Mouse (Mus musculus): ENCODE measurements around the gene Gipc2. TPM values are rescaled to one million over a fixed set of nuclear protein-coding genes. Genes with fewer than 3 reads are reported as not detected.

Gene Gipc2
- polyA plus RNA-seq, 1 experiment = 0.06 TPM

- H3K27me3 ChIP-seq (ENCODE audit: control insufficient read depth, insufficient read depth, low read length) = peaks cover 5% of the 10 kb centered on the region
- DNase-seq (ENCODE audit: low read depth in 1 of 2, low spot score in 2 of 2) = no peak
- 8% methylated on average over 53 of the region's 53 CpGs for WGBS
- H3K4me1 ChIP-seq (ENCODE audit: control insufficient read depth, insufficient read depth, insufficient read length) = peaks cover 3% of the 10 kb centered on the region
- no peaks in the 10 kb centered on the region for H3K36me3 ChIP-seq (ENCODE audit: control insufficient read depth, insufficient read depth, low read length)
- H3K4me3 ChIP-seq (ENCODE audit: extremely low read depth, insufficient read depth, insufficient read length) = peak overlapping the region; percentile 41; the same call in 1 of the 2 replicates
- H3K27ac ChIP-seq (ENCODE audit: insufficient read depth, low read length) = no peak overlapping the region
- TF ChIP-seq POLR2A (IDR thresholded peaks at IDR 0.05; ENCODE audit: low read depth, low read length) = no peak
- no peak for TF ChIP-seq CTCF (IDR thresholded peaks at IDR 0.05; ENCODE audit: extremely low read depth, insufficient read depth, insufficient read length, insufficient replicate concordance)
Observed at GRCm38 (mm10) chr3:152165351-152166098, 505 bp downstream of the Gipc2 start.

DNA sequence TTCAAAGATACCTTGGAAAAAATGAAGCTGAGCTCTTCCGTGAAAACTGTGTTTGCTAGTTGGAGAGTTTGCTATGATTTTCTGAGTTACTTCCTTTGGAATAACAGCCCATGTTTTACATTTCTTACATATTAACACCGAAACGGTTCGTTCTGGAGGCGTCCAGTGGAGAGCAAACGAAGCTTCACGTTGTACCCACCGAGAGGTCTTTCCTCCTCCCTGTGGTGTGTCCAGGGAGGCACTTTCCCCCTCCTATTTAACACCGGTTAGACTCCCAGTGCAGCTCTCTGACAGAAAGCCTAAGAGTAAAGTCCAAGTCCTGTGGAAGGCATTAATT, 1.0 kb downstream of the Gipc2 start:
- DNase-seq (ENCODE audit: low read depth in 1 of 2, low spot score in 2 of 2) = no peak
- Histone ChIP-seq H3K27me3 (ENCODE audit: control insufficient read depth, insufficient read depth, low read length) (peaks cover 5% of the 10 kb centered on the region), H3K4me3 (ENCODE audit: extremely low read depth, insufficient read depth, insufficient read length) (no peak overlapping the region), H3K36me3 (ENCODE audit: control insufficient read depth, insufficient read depth, low read length) (no peaks in the 10 kb centered on the region), H3K27ac (ENCODE audit: insufficient read depth, low read length) (no peak overlapping the region), H3K4me1 (ENCODE audit: control insufficient read depth, insufficient read depth, insufficient read length) (peaks cover 3% of the 10 kb centered on the region)
- WGBS = 51% methylated on average over 9 of the region's 9 CpGs
- TF ChIP-seq POLR2A (IDR thresholded peaks at IDR 0.05; ENCODE audit: low read depth, low read length) (no peak), CTCF (IDR thresholded peaks at IDR 0.05; ENCODE audit: extremely low read depth, insufficient read depth, insufficient read length, insufficient replicate concordance) (no peak)

DNA sequence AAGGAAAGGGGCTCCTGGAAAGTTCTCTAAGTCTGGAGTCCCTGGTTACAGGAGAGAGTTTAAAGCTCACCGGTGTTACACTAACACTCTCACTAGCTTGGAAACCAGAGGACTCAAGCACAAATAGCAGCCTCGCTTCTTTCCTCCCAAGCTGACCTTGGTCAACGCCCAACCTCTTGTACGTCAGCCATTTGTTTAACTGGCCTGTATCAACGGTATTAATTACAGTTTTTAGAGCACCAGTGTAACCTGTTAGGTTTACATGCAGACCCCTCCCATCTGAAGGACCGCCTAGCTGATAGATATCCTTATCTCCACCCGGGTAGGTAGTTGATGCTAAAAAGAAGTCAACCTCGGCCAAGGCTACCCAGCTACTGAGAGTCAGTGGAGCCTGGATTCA, 2.7 kb downstream of the Gipc2 start:
- peaks cover 5% of the 10 kb centered on the region for H3K27me3 ChIP-seq (ENCODE audit: control insufficient read depth, insufficient read depth, low read length)
- TF ChIP-seq POLR2A (IDR thresholded peaks at IDR 0.05; ENCODE audit: low read depth, low read length) (no peak), CTCF (IDR thresholded peaks at IDR 0.05; ENCODE audit: extremely low read depth, insufficient read depth, insufficient read length, insufficient replicate concordance) (no peak)
- no peak overlapping the region for H3K4me3 ChIP-seq (ENCODE audit: extremely low read depth, insufficient read depth, insufficient read length)
- H3K27ac ChIP-seq (ENCODE audit: insufficient read depth, low read length) = no peak overlapping the region
- no peak for DNase-seq (ENCODE audit: low read depth in 1 of 2, low spot score in 2 of 2)
- H3K36me3 ChIP-seq (ENCODE audit: control insufficient read depth, insufficient read depth, low read length) = no peaks in the 10 kb centered on the region
- peaks cover 3% of the 10 kb centered on the region for H3K4me1 ChIP-seq (ENCODE audit: control insufficient read depth, insufficient read depth, insufficient read length)
- 90% methylated on average over 8 of the region's 8 CpGs for WGBS

DNA sequence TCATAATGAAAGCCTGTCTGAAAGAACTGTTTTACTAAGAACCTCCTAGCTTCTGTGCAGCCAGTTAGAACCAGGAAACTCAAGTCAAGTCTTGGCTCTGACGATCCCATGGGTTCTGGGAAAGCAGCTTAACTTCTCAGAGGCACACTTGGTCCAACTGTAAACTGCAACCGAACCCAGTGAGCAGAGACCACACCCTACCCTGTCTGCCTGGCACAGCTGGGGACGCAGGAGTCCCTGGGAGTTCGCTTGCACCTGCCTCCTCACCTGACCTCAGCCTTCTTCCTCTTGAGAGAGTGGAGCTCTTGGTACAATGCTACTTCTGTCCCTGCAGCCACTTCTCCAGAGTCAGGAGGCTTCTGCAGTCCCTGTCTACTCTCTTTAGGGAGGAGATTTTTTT, 5.4 kb downstream of the Gipc2 start:
- peaks cover 3% of the 10 kb centered on the region for H3K27me3 ChIP-seq (ENCODE audit: control insufficient read depth, insufficient read depth, low read length)
- DNase-seq (ENCODE audit: low read depth in 1 of 2, low spot score in 2 of 2) = no peak
- no peak overlapping the region for H3K27ac ChIP-seq (ENCODE audit: insufficient read depth, low read length)
- WGBS = 40% methylated on average over 4 of the region's 4 CpGs
- H3K4me3 ChIP-seq (ENCODE audit: extremely low read depth, insufficient read depth, insufficient read length) = no peak overlapping the region
- no peaks in the 10 kb centered on the region for H3K36me3 ChIP-seq (ENCODE audit: control insufficient read depth, insufficient read depth, low read length)
- TF ChIP-seq POLR2A (IDR thresholded peaks at IDR 0.05; ENCODE audit: low read depth, low read length) (no peak), CTCF (IDR thresholded peaks at IDR 0.05; ENCODE audit: extremely low read depth, insufficient read depth, insufficient read length, insufficient replicate concordance) (no peak)
- peaks cover 3% of the 10 kb centered on the region; the same call in 1 of the 2 replicates for H3K4me1 ChIP-seq (ENCODE audit: control insufficient read depth, insufficient read depth, insufficient read length)

- no peak overlapping the region for H3K27ac ChIP-seq (ENCODE audit: insufficient read depth, low read length)
- H3K4me3 ChIP-seq (ENCODE audit: extremely low read depth, insufficient read depth, insufficient read length) = no peak overlapping the region
- no peaks in the 10 kb centered on the region for H3K4me1 ChIP-seq (ENCODE audit: control insufficient read depth, insufficient read depth, insufficient read length)
- no peaks in the 10 kb centered on the region for H3K27me3 ChIP-seq (ENCODE audit: control insufficient read depth, insufficient read depth, low read length)
- no peaks in the 10 kb centered on the region for H3K36me3 ChIP-seq (ENCODE audit: control insufficient read depth, insufficient read depth, low read length)
- DNase-seq (ENCODE audit: low read depth in 1 of 2, low spot score in 2 of 2) = no peak
- TF ChIP-seq POLR2A (IDR thresholded peaks at IDR 0.05; ENCODE audit: low read depth, low read length) (no peak), CTCF (IDR thresholded peaks at IDR 0.05; ENCODE audit: extremely low read depth, insufficient read depth, insufficient read length, insufficient replicate concordance) (no peak)
Observed at GRCm38 (mm10) chr3:152159321-152159720, 6.7 kb downstream of the Gipc2 start.

DNA sequence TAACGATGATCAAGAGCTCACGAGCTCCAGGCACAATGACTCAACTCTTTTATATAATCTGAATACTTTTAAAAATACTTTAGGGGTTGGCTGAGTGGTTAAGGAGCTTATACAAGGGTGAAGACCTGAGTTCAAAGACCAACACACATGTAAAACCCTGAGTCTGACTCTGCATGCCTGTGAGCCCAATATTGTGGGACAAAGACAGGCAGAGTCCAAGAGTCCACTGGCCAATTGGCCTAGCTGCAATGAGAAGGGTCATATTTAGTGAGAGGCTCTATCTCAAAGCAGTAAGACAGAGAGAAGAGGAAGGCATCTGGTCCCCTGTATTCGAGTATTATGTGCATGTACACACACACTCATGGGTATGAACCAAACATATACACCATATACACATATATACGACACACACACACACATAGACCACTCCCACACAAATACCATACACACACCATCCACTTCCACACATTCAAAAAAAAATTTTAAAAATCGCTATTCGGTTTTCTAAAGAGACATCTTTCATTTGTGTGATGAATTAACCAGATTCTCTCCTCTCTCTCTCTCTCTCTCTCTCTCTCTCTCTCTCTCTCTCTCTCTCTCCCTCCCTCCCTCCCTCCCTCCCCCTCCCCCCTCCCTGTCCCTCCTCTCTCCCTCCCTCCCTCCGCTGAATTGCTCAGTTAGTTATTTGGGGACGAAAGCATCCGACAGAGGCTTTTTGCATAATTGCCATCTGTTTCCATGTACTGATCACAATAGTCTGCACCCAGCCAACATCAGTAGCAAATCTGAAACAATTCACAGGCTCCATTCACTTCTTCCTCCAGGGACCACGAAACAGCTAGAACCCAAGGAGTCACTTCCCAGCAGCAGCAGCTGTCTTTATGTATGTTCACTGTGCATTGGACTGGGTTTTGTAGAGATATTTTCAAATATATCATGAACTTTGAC, 7.4 kb downstream of the Gipc2 start:
- Histone ChIP-seq H3K4me3 (ENCODE audit: extremely low read depth, insufficient read depth, insufficient read length) (no peak overlapping the region), H3K27ac (ENCODE audit: insufficient read depth, low read length) (no peak overlapping the region), H3K4me1 (ENCODE audit: control insufficient read depth, insufficient read depth, insufficient read length) (no peaks in the 10 kb centered on the region), H3K36me3 (ENCODE audit: control insufficient read depth, insufficient read depth, low read length) (no peaks in the 10 kb centered on the region), H3K27me3 (ENCODE audit: control insufficient read depth, insufficient read depth, low read length) (no peaks in the 10 kb centered on the region)
- DNase-seq (ENCODE audit: low read depth in 1 of 2, low spot score in 2 of 2) = no peak
- TF ChIP-seq POLR2A (IDR thresholded peaks at IDR 0.05; ENCODE audit: low read depth, low read length) (no peak), CTCF (IDR thresholded peaks at IDR 0.05; ENCODE audit: extremely low read depth, insufficient read depth, insufficient read length, insufficient replicate concordance) (no peak)
- 80% methylated on average over 10 of the region's 10 CpGs for WGBS

Measured in spleen, adult 2 months (tissue).